Mouse (Mus musculus): ENCODE measurements at regions not wholly inside any gene's neighbourhood (a gene's known extent, or its start where the extent isn't known, plus 50 kb on each side); places are given as distances from the start of the nearest gene placed in this dataset.

DNA sequence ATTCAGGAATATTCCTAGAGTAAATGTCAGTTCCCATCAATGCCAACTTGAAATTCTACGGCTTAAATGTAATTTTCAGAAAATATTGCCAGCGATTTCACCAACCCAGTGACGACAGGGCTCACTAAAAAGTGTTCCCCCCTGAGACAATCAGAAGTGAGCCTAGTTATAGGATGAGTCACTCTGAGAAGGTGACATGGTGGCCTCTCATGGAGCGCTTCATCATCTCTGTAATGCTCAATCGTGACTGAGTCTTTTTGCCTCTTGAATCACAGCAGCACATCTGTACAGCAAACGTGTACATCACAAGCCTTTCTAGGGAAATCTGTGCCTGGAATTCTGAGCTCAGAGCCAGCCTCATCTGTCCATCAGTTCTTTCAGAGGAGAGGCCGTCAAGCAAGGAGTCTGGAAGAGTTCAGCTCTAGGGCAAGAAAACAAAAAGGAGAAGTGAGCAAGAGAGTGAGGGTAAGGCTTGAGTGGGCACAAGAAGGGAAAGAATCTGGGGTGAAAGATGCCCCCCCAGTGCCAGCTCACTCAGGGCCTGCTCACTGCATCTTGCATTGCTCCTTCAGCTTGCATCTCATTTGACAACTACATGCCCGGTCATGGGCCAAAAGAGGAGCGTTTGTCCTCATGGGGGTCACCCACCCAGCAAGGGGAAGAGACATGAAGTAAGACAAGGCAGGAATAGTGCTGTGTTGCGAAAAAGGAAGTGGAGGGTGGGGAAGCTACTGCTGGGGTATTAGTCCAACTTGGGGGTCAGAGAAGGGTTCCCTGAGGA lies 119.7 kb downstream of the Gm826 start:
- no peak for TF ChIP-seq POLR2A (IDR thresholded peaks at IDR 0.05; ENCODE audit: borderline replicate concordance, extremely low read depth, insufficient read depth, insufficient read length)
- H3K4me1 ChIP-seq (ENCODE audit: control insufficient read depth, insufficient read depth, low read length) = peaks cover 3% of the 10 kb centered on the region; the same call in 1 of the 2 replicates
- no peaks in the 10 kb centered on the region for H3K27me3 ChIP-seq (ENCODE audit: control insufficient read depth, insufficient read depth, low read length)
- no peak overlapping the region for H3K4me3 ChIP-seq (replicated peaks; ENCODE audit: low read length)
- WGBS = 81% methylated on average over 10 of the region's 10 CpGs
- no peak for ATAC-seq (ENCODE audit: low FRiP score, low read depth)
- H3K4me2 ChIP-seq (replicated peaks; ENCODE audit: low read depth, low read length, severe bottlenecking) = no peak overlapping the region
- DNase-seq (ENCODE audit: low spot score) = no peak
- no peaks in the 10 kb centered on the region for H3K9me3 ChIP-seq (ENCODE audit: control insufficient read depth, low read length)
- no peak overlapping the region for H3K9ac ChIP-seq (ENCODE audit: low read depth, low read length, severe bottlenecking)
- H3K36me3 ChIP-seq (ENCODE audit: control insufficient read depth, insufficient read depth, low read length) = no peaks in the 10 kb centered on the region
- no peak overlapping the region for H3K27ac ChIP-seq (replicated peaks; ENCODE audit: low read depth, low read length)

- no peak overlapping the region for H3K9ac ChIP-seq (ENCODE audit: low read depth, low read length, severe bottlenecking)
- WGBS = 81% methylated on average over 3 of the region's 3 CpGs
- no peak for ATAC-seq (ENCODE audit: low FRiP score, low read depth)
- no peaks in the 10 kb centered on the region for H3K27me3 ChIP-seq (ENCODE audit: control insufficient read depth, insufficient read depth, low read length)
- peaks cover 6% of the 10 kb centered on the region; the same call in 1 of the 2 replicates for H3K4me1 ChIP-seq (ENCODE audit: control insufficient read depth, insufficient read depth, low read length)
- H3K27ac ChIP-seq (replicated peaks; ENCODE audit: low read depth, low read length) = no peak overlapping the region
- no peaks in the 10 kb centered on the region for H3K9me3 ChIP-seq (ENCODE audit: control insufficient read depth, low read length)
- no peak for DNase-seq (ENCODE audit: low spot score)
- H3K4me2 ChIP-seq (replicated peaks; ENCODE audit: low read depth, low read length, severe bottlenecking) = no peak overlapping the region
- H3K36me3 ChIP-seq (ENCODE audit: control insufficient read depth, insufficient read depth, low read length) = no peaks in the 10 kb centered on the region
- no peak for TF ChIP-seq POLR2A (IDR thresholded peaks at IDR 0.05; ENCODE audit: borderline replicate concordance, extremely low read depth, insufficient read depth, insufficient read length)
- H3K4me3 ChIP-seq (replicated peaks; ENCODE audit: low read length) = no peak overlapping the region
Measured at GRCm38 (mm10) chr2:160210507-160210906, 123.5 kb downstream of the Gm826 start.

- peaks cover 6% of the 10 kb centered on the region; the same call in 1 of the 2 replicates for H3K4me1 ChIP-seq (ENCODE audit: control insufficient read depth, insufficient read depth, low read length)
- no peak for DNase-seq (ENCODE audit: low spot score)
- no peak overlapping the region for H3K9ac ChIP-seq (ENCODE audit: low read depth, low read length, severe bottlenecking)
- H3K27ac ChIP-seq (replicated peaks; ENCODE audit: low read depth, low read length) = no peak overlapping the region
- no peak overlapping the region for H3K4me2 ChIP-seq (replicated peaks; ENCODE audit: low read depth, low read length, severe bottlenecking)
- TF ChIP-seq POLR2A (IDR thresholded peaks at IDR 0.05; ENCODE audit: borderline replicate concordance, extremely low read depth, insufficient read depth, insufficient read length) = no peak
- H3K4me3 ChIP-seq (replicated peaks; ENCODE audit: low read length) = no peak overlapping the region
- ATAC-seq (ENCODE audit: low FRiP score, low read depth) = no peak
- H3K36me3 ChIP-seq (ENCODE audit: control insufficient read depth, insufficient read depth, low read length) = no peaks in the 10 kb centered on the region
- H3K9me3 ChIP-seq (ENCODE audit: control insufficient read depth, low read length) = no peaks in the 10 kb centered on the region
- 49% methylated on average over 12 of the region's 12 CpGs for WGBS
- H3K27me3 ChIP-seq (ENCODE audit: control insufficient read depth, insufficient read depth, low read length) = no peaks in the 10 kb centered on the region
Measured at GRCm38 (mm10) chr2:160209589-160210264, 124.2 kb downstream of the Gm826 start.

- Histone ChIP-seq H3K27me3 (ENCODE audit: control insufficient read depth, insufficient read depth, low read length) (no peaks in the 10 kb centered on the region), H3K4me2 (replicated peaks; ENCODE audit: low read depth, low read length, severe bottlenecking) (no peak overlapping the region), H3K4me3 (replicated peaks; ENCODE audit: low read length) (no peak overlapping the region), H3K4me1 (ENCODE audit: control insufficient read depth, insufficient read depth, low read length) (peaks cover 6% of the 10 kb centered on the region; the same call in 1 of the 2 replicates), H3K9me3 (ENCODE audit: control insufficient read depth, low read length) (no peaks in the 10 kb centered on the region), H3K27ac (replicated peaks; ENCODE audit: low read depth, low read length) (no peak overlapping the region), H3K9ac (ENCODE audit: low read depth, low read length, severe bottlenecking) (no peak overlapping the region), H3K36me3 (ENCODE audit: control insufficient read depth, insufficient read depth, low read length) (no peaks in the 10 kb centered on the region)
- ATAC-seq (ENCODE audit: low FRiP score, low read depth) = no peak
- no peak for DNase-seq (ENCODE audit: low spot score)
- WGBS = 55% methylated on average over 3 of the region's 3 CpGs
- TF ChIP-seq POLR2A (IDR thresholded peaks at IDR 0.05; ENCODE audit: borderline replicate concordance, extremely low read depth, insufficient read depth, insufficient read length) = no peak
Measured at GRCm38 (mm10) chr2:160208295-160208694, 125.7 kb downstream of the Gm826 start.

- no peak for TF ChIP-seq POLR2A (IDR thresholded peaks at IDR 0.05; ENCODE audit: borderline replicate concordance, extremely low read depth, insufficient read depth, insufficient read length)
- Histone ChIP-seq H3K27ac (replicated peaks; ENCODE audit: low read depth, low read length) (no peak overlapping the region), H3K27me3 (ENCODE audit: control insufficient read depth, insufficient read depth, low read length) (no peaks in the 10 kb centered on the region), H3K9me3 (ENCODE audit: control insufficient read depth, low read length) (no peaks in the 10 kb centered on the region), H3K36me3 (ENCODE audit: control insufficient read depth, insufficient read depth, low read length) (no peaks in the 10 kb centered on the region), H3K4me3 (replicated peaks; ENCODE audit: low read length) (no peak overlapping the region), H3K9ac (ENCODE audit: low read depth, low read length, severe bottlenecking) (no peak overlapping the region), H3K4me2 (replicated peaks; ENCODE audit: low read depth, low read length, severe bottlenecking) (no peak overlapping the region), H3K4me1 (ENCODE audit: control insufficient read depth, insufficient read depth, low read length) (peaks cover 6% of the 10 kb centered on the region; the same call in 1 of the 2 replicates)
- 26% methylated on average over 4 of the region's 4 CpGs for WGBS
- no peak for ATAC-seq (ENCODE audit: low FRiP score, low read depth)
- DNase-seq (ENCODE audit: low spot score) = no peak
Measured at GRCm38 (mm10) chr2:160207226-160207625, 126.7 kb downstream of the Gm826 start.

All from limb, embryonic 14.5 days (tissue).